Mouse (Mus musculus): ENCODE measurements around the gene Sox18.

- TF ChIP-seq CTCF (IDR thresholded peaks at IDR 0.05; ENCODE audit: low read depth), result peak; percentile 41; the same call in 1 of the 2 replicates
- no peak for TF ChIP-seq EP300 (IDR thresholded peaks at IDR 0.05; ENCODE audit: low read depth)
Measured at GRCm38 (mm10) chr2:181706668-181707067, 35.2 kb upstream of the Sox18 start.
